Mouse (Mus musculus): ENCODE measurements around the gene Sorcs1. TPM values are rescaled to one million over a fixed set of nuclear protein-coding genes. Genes with fewer than 3 reads are reported as not detected.

Gene Sorcs1
- total RNA-seq (2021), result 10 to 100 TPM; 10.2 to 10.3 TPM
- long read RNA-seq, partial matches to known transcripts, result 1 of 1 reads
- long read RNA-seq, other reads (novel, unspliced or antisense), result 0 of 1 reads

DNA sequence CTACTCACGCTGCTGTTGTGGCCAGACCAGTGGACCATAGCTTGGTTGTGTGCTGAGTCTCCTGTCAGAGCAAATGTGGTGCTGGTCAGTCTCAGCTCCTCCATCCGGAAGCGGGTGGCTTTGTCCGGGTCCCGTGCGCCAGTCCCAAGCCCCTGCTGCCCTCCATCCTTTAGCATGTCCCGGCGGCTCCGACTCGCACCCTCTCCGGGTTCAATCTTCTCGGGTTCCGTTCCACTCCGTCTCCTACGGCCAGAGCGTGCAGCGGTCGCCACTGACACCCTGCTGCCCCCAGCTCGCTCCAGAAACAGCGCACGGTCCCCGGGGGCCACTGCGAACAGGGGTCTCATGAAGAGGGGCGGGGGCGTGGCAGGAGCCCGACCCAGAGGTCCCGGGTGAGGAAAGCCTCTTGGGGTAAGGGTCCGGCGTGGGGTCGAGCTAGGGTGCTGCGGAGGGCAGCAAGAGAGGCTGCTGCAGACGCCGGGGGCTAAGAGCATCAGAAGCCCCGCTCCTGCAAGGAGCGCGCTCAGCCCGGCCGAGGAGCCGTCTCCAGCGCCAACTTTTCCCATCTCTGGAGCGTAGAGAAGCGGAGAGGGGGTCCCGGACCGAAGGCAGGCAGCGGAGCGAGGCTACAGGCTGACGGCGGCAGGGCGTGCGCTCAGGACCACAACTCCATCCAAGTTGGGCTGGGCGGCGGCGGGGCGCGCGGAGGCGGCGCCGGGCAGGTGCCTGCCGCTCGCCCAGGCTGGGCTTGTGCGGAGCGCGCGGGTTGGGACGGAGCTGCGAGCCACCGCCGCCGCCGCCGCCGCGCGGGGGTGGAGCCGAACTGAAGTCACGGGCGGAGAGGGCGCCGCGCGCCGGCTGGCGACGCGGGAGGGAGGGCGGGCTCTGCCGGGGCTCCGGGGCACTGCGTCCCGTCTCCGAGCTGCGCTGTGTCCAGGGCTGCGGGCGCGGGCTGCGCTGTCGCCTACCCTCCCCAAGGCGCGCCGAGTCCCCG, at the start of gene Sorcs1:
Sorcs1 (minus strand) TSS at position 744 of the 994 bp plus-strand sequence.
- peak; percentile 23 to 56 for DNase-seq (ENCODE audit: low spot score in 2 of 2)

DNA sequence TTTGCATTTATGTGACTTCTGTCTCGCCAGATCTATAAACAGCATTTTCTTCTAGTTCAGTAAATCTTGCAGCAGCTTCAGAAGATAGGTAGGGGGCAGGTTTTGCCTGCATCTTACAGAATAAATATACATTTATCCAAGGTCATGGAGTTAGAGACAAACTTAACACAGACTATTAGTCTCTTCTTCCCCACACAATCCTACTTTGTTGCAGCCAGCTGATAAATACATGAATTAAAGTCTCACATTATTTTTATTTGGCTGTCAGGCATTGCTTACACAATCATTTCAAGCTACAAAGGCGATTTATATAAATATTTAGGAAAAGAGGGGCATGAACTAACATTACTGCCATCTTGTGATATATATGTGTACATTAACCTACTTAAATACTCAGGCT, 4.8 kb upstream of the Sorcs1 start:
- no peak for DNase-seq (ENCODE audit: low spot score in 2 of 2)

DNA sequence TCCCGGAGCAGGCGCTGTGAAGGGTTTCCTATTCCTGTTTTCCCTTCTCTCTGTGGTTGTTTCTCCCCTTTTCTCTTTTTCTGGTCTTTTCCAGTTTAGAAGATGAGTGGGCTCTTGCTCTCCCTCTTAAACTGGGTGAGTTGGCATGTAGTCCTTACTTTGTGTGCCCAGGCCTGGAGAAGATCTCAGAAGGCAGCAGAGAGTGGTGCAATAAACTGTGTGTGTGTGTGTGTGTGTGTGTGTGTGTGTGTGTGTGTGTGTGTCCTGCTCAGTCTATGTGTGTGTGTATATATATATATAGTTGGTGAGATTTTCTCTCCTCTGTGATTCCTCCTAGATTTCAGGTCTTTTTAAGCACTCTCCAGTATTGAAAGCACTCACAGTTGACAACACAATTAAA, 500 bp upstream of the Sorcs1 start:
- DNase-seq (ENCODE audit: low spot score in 2 of 2), result no peak

DNA sequence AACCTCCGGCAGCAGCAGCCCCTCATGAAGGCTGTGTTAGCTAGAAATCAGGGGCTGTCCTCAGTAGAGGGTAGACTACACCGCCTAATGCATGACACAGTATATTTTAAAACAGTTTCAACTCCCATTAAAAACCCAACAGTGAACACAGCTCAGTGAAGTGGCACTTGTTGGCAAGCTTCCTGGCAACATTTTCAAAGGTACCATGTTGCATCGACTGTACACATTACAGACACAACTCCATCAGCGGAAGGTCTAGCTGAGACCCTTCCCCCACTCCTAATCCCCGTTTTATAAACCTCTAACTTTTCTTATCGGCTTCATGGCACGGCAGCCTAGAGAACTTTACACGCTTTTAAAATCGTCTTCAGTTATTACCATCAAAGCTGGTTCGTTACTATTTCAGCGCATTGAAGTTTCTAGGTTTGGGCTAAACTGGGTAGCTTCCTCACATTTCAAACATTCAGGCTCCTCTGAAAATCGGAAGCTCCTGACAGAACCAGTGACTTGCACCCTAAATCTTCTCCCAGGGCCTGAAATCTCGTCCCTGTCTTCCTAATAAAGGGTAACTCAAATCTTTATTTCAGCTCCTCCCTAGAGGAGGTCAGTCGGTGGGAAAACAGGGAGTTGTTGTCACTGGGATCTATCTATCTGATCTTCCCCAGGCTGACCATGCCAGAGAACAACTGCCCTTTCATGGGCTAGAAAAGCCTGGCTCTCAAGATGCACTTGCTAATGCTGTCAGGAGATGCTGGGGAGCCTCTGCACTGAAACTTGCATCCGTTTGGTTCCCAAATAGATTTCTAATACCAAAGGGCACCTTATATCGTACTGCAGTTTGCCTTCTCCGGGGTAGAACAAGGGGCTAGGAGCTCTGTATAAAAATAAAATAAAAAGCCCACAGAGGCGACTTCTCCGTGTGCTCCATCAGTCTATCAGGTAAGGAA, 1.6 kb downstream of the Sorcs1 start:
- DNase-seq (ENCODE audit: low spot score in 2 of 2), result peak in 1 of 2 experiments; percentile 27

DNA sequence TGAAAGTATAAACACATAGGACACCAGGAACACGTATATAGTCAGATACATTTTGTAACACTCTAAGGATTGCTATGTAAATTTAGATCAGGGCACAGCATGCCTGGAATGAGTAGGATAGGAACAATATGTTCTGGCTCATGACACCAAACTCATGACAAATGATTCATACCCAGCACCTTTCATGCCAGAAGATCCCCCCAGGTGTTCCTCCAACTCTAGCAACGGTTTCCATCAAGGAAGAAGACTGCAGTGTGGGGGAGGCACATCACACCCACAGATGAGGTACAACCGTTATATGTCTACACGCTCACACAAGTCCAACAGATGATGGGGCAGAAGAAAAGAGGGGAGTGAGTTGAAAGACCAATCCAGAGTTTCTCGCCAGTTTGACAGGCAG, 3.5 kb downstream of the Sorcs1 start:
- DNase-seq (ENCODE audit: low spot score in 2 of 2), result peak in 1 of 2 experiments; percentile 25

DNA sequence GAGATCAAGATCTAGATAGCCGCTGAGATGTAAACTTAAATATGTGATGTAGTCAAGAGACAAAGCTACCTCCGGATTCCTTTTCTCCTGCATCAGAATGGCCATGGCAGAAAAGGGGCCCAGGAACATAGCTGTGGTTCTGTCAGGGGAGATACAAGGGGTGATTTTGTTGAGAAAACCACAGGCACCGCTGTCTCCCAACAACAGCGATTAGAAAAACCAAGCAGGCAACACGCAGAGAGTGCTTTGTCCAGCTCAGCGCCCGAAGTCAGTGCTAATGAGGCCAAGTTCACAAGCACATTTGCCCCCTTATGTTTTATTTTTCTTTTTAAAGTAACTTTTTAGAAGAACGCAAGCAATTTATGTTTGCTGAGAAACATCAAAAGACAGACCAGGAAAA, 10.9 kb downstream of the Sorcs1 start:
- no peak for DNase-seq (ENCODE audit: low spot score in 2 of 2)

DNA sequence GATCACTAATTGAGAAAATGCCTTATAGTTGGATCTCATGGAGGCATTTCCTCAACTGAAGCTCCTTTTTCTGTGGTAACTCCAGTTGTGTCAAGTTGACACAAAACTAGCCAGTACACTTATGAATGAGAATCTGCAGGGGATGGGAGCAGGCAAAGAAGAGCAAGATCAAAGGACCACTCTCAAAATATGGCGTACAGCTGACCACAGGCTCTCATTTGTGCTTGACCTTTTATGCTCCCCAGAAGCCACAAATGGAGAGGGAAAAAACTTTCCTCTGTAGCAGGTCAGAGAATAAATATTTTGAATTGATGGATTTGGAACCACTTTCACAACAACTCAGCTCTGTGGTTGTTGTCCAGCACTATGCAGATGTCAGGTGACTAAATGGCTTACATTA, 14.1 kb downstream of the Sorcs1 start:
- DNase-seq (ENCODE audit: low spot score in 2 of 2), result no peak

DNA sequence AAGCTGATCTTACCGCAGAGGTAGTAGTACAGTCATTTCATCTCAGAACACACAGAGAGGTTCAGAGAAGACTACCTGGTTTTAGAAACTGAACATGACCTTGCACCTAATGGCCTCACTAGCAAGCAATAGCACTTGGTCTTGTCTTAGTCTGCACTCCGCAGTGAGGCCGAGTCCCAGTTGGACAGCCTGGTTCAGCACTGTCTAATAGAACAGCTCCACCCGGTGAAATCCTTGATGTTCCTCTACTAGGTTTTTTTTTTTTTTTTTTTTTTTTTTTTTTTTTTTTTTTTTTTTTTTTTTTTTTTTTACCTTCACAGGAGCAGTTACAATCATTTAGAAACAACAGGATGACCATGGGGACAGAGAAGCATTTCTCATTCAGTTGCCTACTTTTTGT, 19.3 kb downstream of the Sorcs1 start:
- no peak for DNase-seq (ENCODE audit: low spot score in 2 of 2)

DNA sequence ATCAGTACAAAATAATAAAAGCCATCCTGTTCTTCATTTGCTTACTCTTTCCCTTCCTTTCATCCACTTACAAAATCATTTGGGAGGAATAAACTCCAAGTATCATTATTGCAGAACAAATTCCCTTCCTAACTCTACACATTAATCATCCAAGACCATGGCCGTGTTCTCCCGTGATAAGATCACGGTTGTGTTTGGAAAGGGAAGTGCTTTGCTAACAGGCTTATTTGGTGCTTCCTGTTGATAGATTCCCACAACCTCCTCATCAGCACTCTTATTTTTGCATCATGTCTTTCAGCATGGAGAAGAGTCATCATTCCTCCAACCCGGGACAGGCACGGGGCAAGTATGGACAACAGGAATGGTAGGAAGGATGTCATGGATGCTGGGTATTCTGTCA, 25.7 kb downstream of the Sorcs1 start:
- DNase-seq (ENCODE audit: low spot score in 2 of 2), result no peak

DNA sequence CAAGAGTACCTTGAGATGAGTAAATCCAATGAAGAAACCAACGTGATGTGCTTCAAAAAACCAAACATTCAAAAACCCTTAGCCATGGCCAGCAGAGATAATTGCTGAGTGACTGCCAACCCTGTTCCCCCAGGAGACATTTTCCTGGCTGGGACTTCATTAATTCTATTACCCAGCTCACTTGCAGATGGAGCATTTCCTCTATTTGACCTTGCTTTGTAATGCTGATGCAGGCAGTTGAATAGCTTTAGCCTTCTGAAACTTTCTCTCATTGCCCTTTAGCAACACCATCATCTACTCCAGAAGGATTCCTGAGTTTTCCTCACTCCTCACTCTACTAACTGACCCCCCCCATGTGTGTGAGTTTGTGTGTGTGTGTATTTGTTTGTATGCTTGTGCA, 34.6 kb downstream of the Sorcs1 start:
- DNase-seq (ENCODE audit: low spot score in 2 of 2), result no peak

DNA sequence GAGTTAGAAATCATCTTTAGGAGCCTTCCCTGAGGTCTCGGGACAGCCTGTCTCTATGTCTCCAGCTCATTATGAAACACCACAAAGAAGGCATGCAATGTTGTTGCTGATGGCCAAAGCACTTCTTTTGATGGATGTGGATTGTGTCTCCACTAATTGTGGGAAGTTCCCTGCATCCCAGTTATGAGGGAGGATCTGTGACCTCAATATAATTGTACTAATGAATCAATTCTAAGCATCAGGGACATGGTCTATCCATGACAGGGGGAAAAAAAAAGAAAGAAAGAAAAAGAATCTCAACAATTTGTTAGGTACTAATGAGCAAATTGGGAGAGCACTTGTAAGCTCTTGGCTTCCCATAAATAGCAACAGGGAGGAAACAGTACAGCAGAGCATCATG, 36.3 kb downstream of the Sorcs1 start:
- DNase-seq (ENCODE audit: low spot score in 2 of 2), result no peak

DNA sequence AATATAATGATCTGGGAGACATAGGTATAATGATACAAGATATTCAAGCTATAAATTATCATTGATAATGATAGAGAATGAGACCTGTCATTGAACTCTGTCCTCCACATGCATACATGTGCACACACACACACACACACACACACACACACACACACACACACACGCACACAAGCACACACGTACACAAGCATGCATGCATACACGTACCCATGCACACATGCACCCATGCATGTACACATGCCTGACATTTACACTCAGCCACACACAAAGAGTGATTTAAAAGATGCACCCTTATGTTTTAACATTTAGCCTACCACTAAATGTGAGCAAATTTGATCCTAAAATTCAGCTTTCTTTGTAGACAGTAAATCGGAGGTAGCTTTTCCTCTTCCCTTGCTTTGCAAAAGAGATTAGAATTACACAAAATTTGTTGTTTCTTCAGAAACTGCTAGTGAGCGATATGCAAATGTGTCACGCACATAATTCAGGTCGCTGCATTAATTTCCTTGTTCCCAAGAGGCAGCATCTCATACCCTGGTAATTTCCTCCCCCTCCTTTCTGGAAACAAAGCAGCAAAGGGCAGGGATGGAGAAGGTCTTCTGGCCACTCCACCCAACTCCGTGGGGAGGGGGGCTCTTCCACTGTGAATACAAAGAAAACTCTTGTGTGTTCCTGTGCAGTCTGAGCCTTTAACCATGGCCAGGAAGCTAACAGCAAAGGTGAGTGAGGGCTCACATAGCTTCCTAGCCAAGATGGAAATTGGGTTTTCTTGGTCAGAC, 38.0 kb downstream of the Sorcs1 start:
- DNase-seq (ENCODE audit: low spot score in 2 of 2), result no peak

DNA sequence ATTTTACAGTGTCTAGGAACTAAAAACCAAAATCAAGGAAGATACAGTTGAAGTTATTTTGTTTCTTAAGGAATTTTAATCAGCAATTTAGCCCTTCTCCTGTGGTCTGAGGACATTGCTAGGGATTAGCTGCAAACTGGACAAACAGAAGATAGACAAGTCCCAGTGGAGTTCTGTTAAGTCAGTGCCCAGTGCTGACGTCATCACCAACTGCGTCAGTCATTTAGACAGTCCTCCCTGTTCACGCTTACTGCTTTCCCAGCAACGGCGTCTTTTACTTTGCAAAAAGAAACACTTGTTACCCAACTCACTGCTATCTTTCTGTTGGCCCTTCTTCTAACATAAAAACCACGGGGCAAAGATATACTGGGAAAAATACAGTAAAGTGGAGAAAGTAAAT, 40.3 kb downstream of the Sorcs1 start:
- DNase-seq (ENCODE audit: low spot score in 2 of 2), result no peak

DNA sequence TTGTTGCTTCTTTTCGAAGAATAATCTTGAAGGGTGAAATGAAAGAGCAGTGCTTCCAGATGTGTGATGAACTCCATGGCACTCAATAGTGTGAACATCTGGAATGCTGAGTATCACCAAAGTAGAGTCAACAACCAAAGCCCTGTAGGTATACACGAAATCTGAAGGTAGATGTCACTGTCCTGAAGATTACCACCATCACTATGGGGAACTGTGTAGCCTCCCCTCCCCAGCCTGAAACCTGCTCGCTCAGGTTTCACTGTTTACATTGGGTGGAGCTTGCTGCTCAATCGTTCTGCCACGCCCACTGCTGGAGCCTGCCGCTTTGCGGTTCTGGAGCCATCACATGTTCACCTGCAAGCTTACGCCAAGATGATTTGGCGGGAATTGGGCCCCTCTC, 64.4 kb downstream of the Sorcs1 start:
- no peak for DNase-seq (ENCODE audit: low spot score in 2 of 2)

DNA sequence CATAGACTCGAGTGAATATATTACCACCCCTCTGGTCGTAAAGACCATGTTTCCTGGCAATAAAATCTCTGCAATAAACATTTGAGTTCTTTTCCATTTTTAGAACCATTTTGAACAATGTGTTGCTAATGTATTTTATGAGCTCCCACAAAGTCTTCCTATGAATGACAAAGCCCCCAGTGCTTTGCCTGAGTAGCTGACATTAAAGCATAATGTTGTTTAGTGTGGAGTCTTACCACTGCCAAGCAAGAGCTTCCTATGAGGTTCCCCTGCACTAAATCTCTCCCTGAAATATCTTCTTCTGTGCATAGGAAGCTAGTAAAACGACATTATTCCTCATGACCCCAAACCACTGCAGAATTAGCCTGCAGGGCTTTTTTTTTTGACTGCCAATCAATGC, 66.8 kb downstream of the Sorcs1 start:
- DNase-seq (ENCODE audit: low spot score in 2 of 2), result no peak

DNA sequence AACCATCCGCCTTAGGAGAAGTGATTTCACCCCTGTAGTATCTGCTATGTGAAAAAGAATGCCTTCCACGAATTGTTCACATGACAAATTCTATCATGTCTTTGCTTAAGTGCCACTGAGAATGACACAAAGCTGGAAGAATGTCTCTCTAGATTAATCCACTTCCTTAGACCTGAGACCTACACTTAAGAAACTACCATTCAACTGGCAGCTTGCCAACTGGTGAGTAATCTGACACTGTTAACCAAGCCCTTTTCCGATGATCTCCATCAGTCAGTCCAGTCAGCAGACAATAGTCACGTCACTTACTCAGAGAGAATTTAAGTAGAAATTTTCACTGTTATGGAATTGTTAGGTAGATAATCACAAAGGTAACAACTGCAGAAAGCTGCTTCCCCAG, 74.6 kb downstream of the Sorcs1 start:
- DNase-seq (ENCODE audit: low spot score in 2 of 2), result no peak

DNA sequence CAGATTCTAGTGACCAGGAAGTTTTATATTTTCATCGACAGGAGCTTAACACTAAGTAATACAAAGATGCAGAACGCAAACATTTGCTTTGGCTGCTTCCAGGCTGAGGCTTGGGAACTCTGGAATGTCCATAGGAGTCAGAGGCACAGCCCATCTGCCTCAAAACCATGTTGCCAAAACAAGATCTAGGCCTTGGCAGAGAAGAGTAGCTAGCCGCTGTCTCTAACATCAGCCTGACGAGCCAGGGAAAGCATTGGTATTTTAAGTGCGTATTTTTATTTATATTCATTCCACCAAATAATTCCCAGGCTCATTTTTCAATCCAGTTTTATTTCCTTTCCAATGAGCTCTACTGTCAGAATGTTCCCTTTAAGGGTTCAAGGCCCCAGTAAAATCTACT, 75.1 kb downstream of the Sorcs1 start:
- no peak for DNase-seq (ENCODE audit: low spot score in 2 of 2)

DNA sequence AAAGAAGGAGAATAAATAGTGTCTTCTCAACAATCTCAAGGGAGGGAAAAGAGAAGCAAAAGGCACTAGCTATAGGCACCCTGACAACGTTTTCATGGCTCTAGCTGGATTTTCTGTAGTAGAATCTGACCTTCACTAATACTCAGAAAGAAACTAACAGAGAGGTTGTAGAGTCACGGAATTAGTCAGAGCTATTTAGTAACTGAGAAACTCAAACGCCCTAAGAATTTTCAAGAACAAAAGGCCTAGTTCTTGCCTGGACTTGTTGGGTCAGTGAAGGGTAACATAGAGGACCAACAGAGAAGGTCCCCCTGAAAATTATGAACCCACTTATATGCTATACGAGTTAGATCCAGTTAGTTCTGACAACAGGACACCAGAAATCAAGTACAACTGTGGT, 81.1 kb downstream of the Sorcs1 start:
- DNase-seq (ENCODE audit: low spot score in 2 of 2), result no peak

DNA sequence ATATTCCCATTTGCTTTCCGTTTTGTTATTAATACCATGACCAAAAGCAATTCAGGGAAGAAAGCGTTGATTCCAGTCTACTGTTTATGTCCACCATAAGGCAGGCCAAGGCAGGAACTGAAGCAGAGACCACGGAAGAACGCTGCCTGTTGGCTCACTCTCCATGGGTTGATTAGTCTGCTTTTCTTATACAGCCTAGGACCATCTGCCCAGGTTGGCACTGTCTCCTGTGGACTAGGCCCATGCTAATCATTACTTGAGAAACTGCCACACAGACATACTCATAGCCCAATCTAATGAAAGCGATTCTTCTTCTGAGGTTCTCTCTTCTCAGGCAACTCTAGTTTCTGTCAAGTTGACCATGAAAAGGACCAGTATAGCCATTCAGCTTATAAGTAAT, 92.3 kb downstream of the Sorcs1 start:
- DNase-seq (ENCODE audit: low spot score in 2 of 2), result no peak

DNA sequence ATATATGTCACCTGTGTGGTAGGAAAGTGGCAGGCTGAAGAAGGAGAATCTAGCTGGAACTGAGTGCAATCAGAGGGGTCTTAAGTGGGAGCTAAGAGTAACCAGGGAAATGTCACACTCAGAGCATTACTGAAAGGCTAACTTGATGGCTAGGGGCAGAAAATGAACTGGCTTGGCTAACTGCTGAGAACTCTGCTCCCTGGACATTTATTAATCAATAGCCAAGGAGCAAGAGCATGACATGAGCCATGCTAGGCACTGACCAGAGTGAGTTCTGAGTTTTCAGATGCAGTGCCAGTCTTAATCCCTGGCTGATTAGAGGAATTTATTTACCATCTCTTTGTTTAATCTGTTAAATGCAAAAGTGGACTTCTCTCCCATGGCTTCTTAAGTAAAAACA, 95.5 kb downstream of the Sorcs1 start:
- DNase-seq (ENCODE audit: low spot score in 2 of 2), result no peak

DNA sequence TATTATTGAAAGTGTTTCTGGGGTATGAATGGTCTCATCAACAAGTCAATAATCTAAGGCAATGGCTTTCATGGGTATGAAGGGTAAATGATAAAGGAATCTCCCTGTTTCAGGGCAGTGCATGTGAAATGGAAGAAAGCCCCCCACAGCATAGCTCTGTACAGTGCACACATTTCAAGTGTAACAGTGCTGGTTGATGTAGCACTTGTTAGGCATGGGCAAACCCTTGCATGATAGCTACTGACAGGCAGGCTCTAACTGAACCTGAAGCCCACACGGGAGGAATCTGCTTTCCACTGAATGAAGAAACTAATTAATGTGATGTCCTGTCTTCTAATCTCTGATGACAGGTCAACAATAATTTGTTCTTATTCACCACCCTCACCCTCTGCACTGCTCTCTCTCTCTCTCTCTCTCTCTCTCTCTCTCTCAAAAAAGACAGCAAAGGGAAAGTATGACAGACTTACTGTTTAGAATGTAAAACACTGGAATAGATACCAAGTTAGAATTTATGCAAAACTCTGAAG, 108.7 kb downstream of the Sorcs1 start:
- no peak for DNase-seq (ENCODE audit: low spot score in 2 of 2)

Measured in layer of hippocampus, adult 18-20 months (tissue).